Mouse (Mus musculus) heart, postnatal 0 days (tissue): Measurements from ENCODE around the gene Dcaf17. TPM values are rescaled to one million over a fixed set of nuclear protein-coding genes. Genes with fewer than 3 reads are reported as not detected.
A peak's percentile ranks its signal among the peaks of the same experiment; 100 is the strongest.

Experiments used
- ATAC-seq: fragments of 200-750 bp; cut with Nextera tagmentation; 2 replicates; pipeline ENCODE4 v1.8.0; 2017; ENCODE audit warnings: low read depth, moderate number of reproducible peaks, moderate library complexity; ENCODE audit not compliant: insufficient read depth
- DNase-seq: peaks from one replicate; pipeline ENCODE4 v3.0.0-alpha.2; 2016; ENCODE audit warnings: low spot score
- H3K27ac ChIP-seq: fragments of 300-500 bp; sonication (generic); 2 replicates; pipeline ENCODE4 v1.5.1; 2014; ENCODE audit warnings: low read depth, mild to moderate bottlenecking
- H3K27me3 ChIP-seq: fragments of 300-500 bp; sonication (generic); 2 replicates; pipeline ENCODE4 v1.6.1; 2014; ENCODE audit warnings: low read length, mixed read lengths; ENCODE audit not compliant: control insufficient read depth, insufficient read depth
- H3K36me3 ChIP-seq: fragments of 300-500 bp; sonication (generic); replicated peaks from 2 replicates; pipeline ENCODE4 v1.6.1; 2014; ENCODE audit warnings: low read length, mixed read lengths; ENCODE audit not compliant: control insufficient read depth, insufficient read depth
- H3K4me1 ChIP-seq: fragments of 300-500 bp; sonication (generic); 2 replicates; pipeline ENCODE4 v1.6.1; 2014; ENCODE audit warnings: antibody characterized with exemption; ENCODE audit not compliant: control insufficient read depth, insufficient read depth
- H3K4me2 ChIP-seq: fragments of 300-500 bp; sonication (generic); 2 replicates; pipeline ENCODE4 v1.6.1; 2014; ENCODE audit warnings: low read depth, mild to moderate bottlenecking, low read length, moderate library complexity
- H3K4me3 ChIP-seq: fragments of 300-500 bp; sonication (generic); 2 replicates; pipeline ENCODE4 v1.5.1; 2014; ENCODE audit warnings: low read depth, low read length
- H3K9ac ChIP-seq: fragments of 300-500 bp; sonication (generic); replicated peaks from 2 replicates; pipeline ENCODE4 v1.6.1; 2014; ENCODE audit warnings: low read depth, low read length, mixed read lengths
- H3K9me3 ChIP-seq: fragments of 300-500 bp; sonication (generic); replicated peaks from 2 replicates; pipeline ENCODE4 v1.6.1; 2016; ENCODE audit warnings: low read length; ENCODE audit not compliant: control insufficient read depth
- CTCF ChIP-seq: IDR thresholded peaks from 2 replicates; pipeline ENCODE4 v1.5.1; 2016; ENCODE audit warnings: antibody characterized with exemption, control low read depth, low read depth
- EP300 ChIP-seq: IDR thresholded peaks from 2 replicates; pipeline ENCODE4 v1.6.1; 2016; ENCODE audit warnings: antibody characterized with exemption, low read depth
- WGBS: fragments of 180-500 bp; shearing (Covaris S2); extraction: QIAGEN DNeasy Blood & Tissue Kit; methylation state at CpG from one replicate; pipeline ENCODE4 v1.1.7; 2014; 5-methylcytosine and 5-hydroxymethylcytosine counted together
- polyA plus RNA-seq: library from polyadenylated mRNA; unstranded; fragments of >200 nt; fragmentation: Nextera tagmentation; extraction: Ambion mirVana; gene quantifications from 2 replicates; pipeline ENCODE4 v1.2.1, GENCODE M21; 2015
- total RNA-seq: library from RNA; depleted of rRNA; stranded (reverse); fragments of >200 nt; gene quantifications from 2 replicates; pipeline ENCODE4 v1.2.3, GENCODE M21; 2014; ENCODE audit warnings: low replicate concordance; rRNA removed

Dcaf17 gene
- total RNA-seq (7.7 and 7.9 TPM in 2 replicates), polyA plus RNA-seq (12.3 and 13.6 TPM in 2 replicates)

GRCm38 (mm10) chr2:71055300-71056114 is at the start of gene Dcaf17, which contains the start of gene Mettl8:
Dcaf17 (plus strand) TSS chr2:71055328.
Mettl8 (minus strand) TSS chr2:71055583.
- TF ChIP-seq CTCF = peak; percentile 25; the same call in 1 of the 2 replicates
- TF ChIP-seq EP300 = no peak
- Histone ChIP-seq H3K36me3 (peaks cover 15% of the 10 kb centered on the region), H3K27me3 (no peaks in the 10 kb centered on the region), H3K9ac (peak within 1 kb of the TSS; percentile 87), H3K4me2 (peak within 1 kb of the TSS; percentile 91), H3K4me3 (peak within 1 kb of the TSS; percentile 85), H3K4me1 (peaks cover 8% of the 10 kb centered on the region; the same call in 1 of the 2 replicates), H3K27ac (peak within 1 kb of the TSS; percentile 93), H3K9me3 (no peaks in the 10 kb centered on the region)
- peak; percentile 98 for DNase-seq
- peak; percentile 99 for ATAC-seq
- 0% methylated on average over 57 of the region's 57 CpGs for WGBS

GRCm38 (mm10) chr2:71011816-71012215 is 43.3 kb upstream of the Dcaf17 start:
- Histone ChIP-seq H3K9me3 (no peaks in the 10 kb centered on the region), H3K9ac (no peak overlapping the region), H3K4me3 (no peak overlapping the region), H3K4me2 (no peak overlapping the region), H3K4me1 (no peaks in the 10 kb centered on the region), H3K27me3 (no peaks in the 10 kb centered on the region), H3K27ac (no peak overlapping the region), H3K36me3 (no peaks in the 10 kb centered on the region)
- TF ChIP-seq CTCF (no peak), EP300 (no peak)
- ATAC-seq (no peak), DNase-seq (no peak)
- 89% methylated on average over 1 of the region's 1 CpGs for WGBS

GRCm38 (mm10) chr2:71013521-71013920 is 41.6 kb upstream of the Dcaf17 start:
- no peak overlapping the region for H3K9ac ChIP-seq
- H3K27ac ChIP-seq = no peak overlapping the region
- no peak overlapping the region for H3K4me3 ChIP-seq
- ATAC-seq = no peak
- no peaks in the 10 kb centered on the region for H3K9me3 ChIP-seq
- no peaks in the 10 kb centered on the region for H3K27me3 ChIP-seq
- DNase-seq = no peak
- 88% methylated on average over 7 of the region's 7 CpGs for WGBS
- H3K4me2 ChIP-seq = no peak overlapping the region
- TF ChIP-seq EP300 = no peak
- no peak for TF ChIP-seq CTCF
- no peaks in the 10 kb centered on the region for H3K4me1 ChIP-seq
- H3K36me3 ChIP-seq = no peaks in the 10 kb centered on the region

GRCm38 (mm10) chr2:71019277-71019676 is 35.9 kb upstream of the Dcaf17 start:
- Histone ChIP-seq H3K9ac (0 out of 2 replicates have a peak overlapping the region, but pooled peaks have one; percentile 10), H3K27me3 (no peaks in the 10 kb centered on the region), H3K4me2 (no peak overlapping the region), H3K27ac (peak overlapping the region; percentile 72), H3K36me3 (no peaks in the 10 kb centered on the region; the same call in 1 of the 2 replicates), H3K9me3 (no peaks in the 10 kb centered on the region), H3K4me1 (peaks cover 5% of the 10 kb centered on the region; the same call in 1 of the 2 replicates), H3K4me3 (no peak overlapping the region)
- WGBS = 36% methylated on average over 9 of the region's 9 CpGs
- DNase-seq (peak; percentile 57), ATAC-seq (peak; percentile 63)
- TF ChIP-seq EP300 = no peak
- TF ChIP-seq CTCF = no peak

- Histone ChIP-seq H3K4me1 (peaks cover 5% of the 10 kb centered on the region; the same call in 1 of the 2 replicates), H3K4me2 (no peak overlapping the region), H3K36me3 (no peaks in the 10 kb centered on the region; the same call in 1 of the 2 replicates), H3K27ac (peak overlapping the region; percentile 72), H3K9ac (no peak overlapping the region), H3K4me3 (no peak overlapping the region), H3K27me3 (no peaks in the 10 kb centered on the region), H3K9me3 (no peaks in the 10 kb centered on the region)
- TF ChIP-seq EP300 = no peak
- no peak for TF ChIP-seq CTCF
- 32% methylated on average over 8 of the region's 8 CpGs for WGBS
- no peak for DNase-seq
- ATAC-seq = 0 out of 2 replicates have a peak, but pooled peaks have one; percentile 53
These were observed 35.3 kb upstream of the Dcaf17 start for GRCm38 (mm10) chr2:71019704-71020375.
